Mouse (Mus musculus) Patski (cell line): Measurements from ENCODE around the gene Fgf14. TPM values are rescaled to one million over a fixed set of nuclear protein-coding genes. Genes with fewer than 3 reads are reported as not detected.
"Not testable (repeated sequence)": the region's sequence is repeated elsewhere in the genome, so short reads cannot be mapped to it uniquely, and the experiment has no call there.

Source experiments
- ATAC-seq: fragments of 100-300 bp; one replicate; pipeline ENCODE4 v1.8.0; 2021
- CTCF ChIA-PET: fragments of 350-600 bp; sonication (Branson Sonifier 250); formaldehyde crosslinking; loops from one replicate; lab custom pipeline; 2022; ENCODE audit warnings: inconsistent platforms; lab: Charles Lee
- POLR2A ChIA-PET: fragments of 350-600 bp; sonication (Branson Sonifier 250); formaldehyde crosslinking; loops from one replicate; lab custom pipeline; 2022; ENCODE audit warnings: antibody characterized with exemption, inconsistent platforms; lab: Charles Lee
- DNase-seq: peaks from one replicate; pipeline ENCODE4 v3.0.0-alpha.2; 2011; ENCODE audit warnings: low read depth, low spot score
- H3K27me3 ChIP-seq: fragments of 371-371 bp; one replicate; pipeline ENCODE4 v1.5.1; 2021
- CTCF ChIP-seq: fragments of 100-300 bp; IDR thresholded peaks from one replicate; pipeline ENCODE4 v1.5.1; 2021
- in situ Hi-C: fragments of 300-500 bp; cut with MboI; formaldehyde crosslinking; loops from 3 replicates; pipeline ENCODE4 v1.11.1; 2018; ENCODE audit warnings: low pct_unique_long_range_greater_than_20kb, mixed read lengths
- polyA plus RNA-seq: library from polyadenylated mRNA; unstranded; gene quantifications from one replicate; pipeline ENCODE4 v1.2.3, GENCODE M21; 2021

Fgf14 gene
- polyA plus RNA-seq, 1 experiment from 2014 or later = not detected

DNA sequence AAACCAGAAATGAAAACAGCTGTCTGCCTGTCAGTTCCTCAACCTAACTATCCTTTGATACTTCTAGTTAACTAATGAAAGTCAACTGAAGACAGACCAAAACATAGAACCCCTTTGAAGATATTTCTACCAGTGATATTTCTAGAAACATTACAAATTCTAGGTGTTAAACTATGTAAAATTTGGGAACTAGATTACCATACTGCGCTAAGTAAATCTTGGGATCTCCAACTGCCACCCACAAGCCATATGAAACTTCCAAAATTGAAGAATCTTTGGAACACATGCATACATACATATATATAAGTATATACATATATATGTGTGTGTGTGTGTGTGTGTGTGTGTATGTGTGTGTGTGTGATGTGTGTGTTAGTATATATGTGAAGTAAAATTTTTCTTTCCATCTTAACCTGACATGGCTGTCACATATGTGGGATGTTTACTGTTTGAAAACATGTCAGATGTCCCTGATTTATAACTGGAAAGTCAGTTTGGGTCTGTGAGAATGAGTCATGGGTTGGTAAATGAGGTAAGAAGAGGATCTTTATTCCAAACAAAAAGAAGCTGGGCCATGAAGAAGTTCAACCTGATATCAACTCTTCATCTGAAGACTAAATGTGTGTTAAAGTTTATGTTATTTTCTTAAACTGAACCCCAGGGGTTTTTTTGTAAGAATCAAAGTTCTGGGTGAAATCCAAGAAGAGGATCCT, 71.7 kb downstream of the Fgf14 start:
- ChIA-PET CTCF (no interaction called here), POLR2A (no interaction called here)
- no peak for DNase-seq
- no peak for TF ChIP-seq CTCF
- in situ Hi-C loops = no loop called here
- no peaks in the 10 kb centered on the region for H3K27me3 ChIP-seq
- ATAC-seq = no peak

DNA sequence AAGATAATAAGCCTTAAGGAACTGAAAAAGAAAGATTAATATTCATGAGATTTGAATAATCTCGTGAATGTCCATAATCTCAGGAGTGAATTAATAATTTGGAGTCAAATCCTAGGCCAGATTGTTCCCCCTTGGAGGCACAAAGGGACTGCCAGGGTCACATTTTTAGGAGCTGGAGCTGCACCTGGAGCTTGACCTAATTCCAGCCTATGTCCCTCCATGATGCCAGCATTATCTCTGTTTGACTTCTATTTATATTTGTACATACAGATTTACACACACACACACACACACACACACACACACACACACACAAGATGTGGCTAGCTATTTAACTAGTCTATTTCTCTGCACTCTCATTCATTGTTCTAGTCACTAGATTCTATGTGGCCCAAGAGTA, 100.4 kb downstream of the Fgf14 start:
- ATAC-seq (no peak), DNase-seq (no peak)
- ChIA-PET CTCF (interaction anchor here (1.3 kb wide), 1 partner anchor 36 kb away, joined by 3 read pairs; no protein-coding TSS in a partner anchor), POLR2A (no interaction called here)
- in situ Hi-C loops = no loop called here
- no peaks in the 10 kb centered on the region for H3K27me3 ChIP-seq
- no peak for TF ChIP-seq CTCF

DNA sequence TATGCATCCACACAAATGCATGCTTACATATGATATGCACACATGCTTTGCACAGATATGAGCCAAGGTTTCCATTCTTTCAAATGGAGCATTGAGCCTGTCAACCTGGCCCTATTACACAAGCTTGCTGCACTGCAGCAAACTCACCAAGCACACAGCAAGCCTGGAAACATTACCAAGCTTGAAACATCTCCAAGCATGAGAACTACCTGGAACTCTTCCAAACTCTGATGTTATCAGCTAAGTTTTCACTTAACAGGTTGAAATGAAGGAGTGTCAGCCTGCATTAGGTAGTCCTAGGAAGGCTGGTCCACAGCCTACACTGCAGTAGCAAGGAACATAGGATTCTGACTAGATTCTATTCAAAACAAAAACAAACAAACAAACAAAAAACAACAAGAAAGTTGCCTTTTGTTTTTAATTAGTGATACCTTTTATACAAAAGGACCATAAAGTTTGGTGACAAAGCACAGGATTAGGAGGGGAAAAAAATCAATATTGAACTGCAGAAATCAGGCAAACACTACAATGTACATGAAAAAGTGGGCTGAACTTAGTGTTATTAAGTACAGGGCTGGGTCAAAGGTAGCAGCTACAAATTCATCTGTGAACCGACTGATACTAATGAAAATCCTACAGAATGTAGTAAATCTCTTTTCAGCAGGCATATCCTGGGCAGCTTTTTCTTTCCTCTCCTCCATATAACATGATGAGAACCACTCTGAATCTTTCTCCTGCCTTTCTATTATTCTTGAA, 101.6 kb downstream of the Fgf14 start:
- no peak for DNase-seq
- TF ChIP-seq CTCF = no peak
- POLR2A ChIA-PET = no interaction called here
- CTCF ChIA-PET = interaction anchor here (1.3 kb wide), 1 partner anchor 37 kb away, joined by 3 read pairs; no protein-coding TSS in a partner anchor
- ATAC-seq = no peak
- in situ Hi-C loops = no loop called here
- H3K27me3 ChIP-seq = no peaks in the 10 kb centered on the region

DNA sequence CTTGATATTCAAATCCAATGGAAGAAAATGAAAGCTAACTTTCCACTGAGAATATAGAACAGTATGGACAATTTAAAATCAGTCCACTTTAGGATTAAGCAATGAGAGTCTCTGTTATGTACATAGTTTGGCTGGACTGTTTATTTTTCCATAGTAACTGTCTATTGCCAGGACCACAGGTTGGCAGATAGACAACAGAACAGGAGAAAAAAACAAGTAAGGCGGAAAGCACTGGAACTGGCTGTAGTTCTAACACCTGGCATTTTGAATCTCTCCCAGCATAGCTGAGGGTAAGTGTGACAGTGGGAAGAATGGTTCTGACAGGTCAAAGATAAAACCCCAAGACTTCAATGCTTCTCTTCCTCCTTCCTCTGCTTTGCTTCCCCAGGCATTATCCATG, 110.5 kb downstream of the Fgf14 start:
- ATAC-seq = no peak
- no peak for TF ChIP-seq CTCF
- DNase-seq = no peak
- in situ Hi-C loops = no loop called here
- ChIA-PET POLR2A (no interaction called here), CTCF (no interaction called here)
- H3K27me3 ChIP-seq = no peaks in the 10 kb centered on the region

DNA sequence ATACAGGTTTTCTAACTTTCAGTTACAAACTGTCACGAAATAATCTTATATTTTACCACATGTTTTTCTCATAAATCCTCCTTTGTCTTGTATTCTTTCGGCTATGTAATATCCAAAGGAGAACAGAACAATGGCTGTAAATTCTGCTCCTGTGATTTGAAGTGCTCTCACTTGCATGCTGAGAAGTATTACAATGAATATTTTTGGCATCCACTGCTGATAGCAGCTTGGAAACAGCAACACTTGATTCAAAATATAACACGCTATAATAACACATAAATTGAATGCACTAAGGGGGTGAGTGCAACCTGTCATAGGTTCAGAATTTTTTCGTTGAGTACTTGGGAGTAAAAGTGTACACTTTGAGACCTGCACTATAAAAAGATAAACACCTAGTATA, 115.4 kb downstream of the Fgf14 start:
- DNase-seq = no peak
- CTCF ChIA-PET = no interaction called here
- no peak for ATAC-seq
- H3K27me3 ChIP-seq = no peaks in the 10 kb centered on the region
- in situ Hi-C loops = no loop called here
- TF ChIP-seq CTCF = no peak
- POLR2A ChIA-PET = no interaction called here

DNA sequence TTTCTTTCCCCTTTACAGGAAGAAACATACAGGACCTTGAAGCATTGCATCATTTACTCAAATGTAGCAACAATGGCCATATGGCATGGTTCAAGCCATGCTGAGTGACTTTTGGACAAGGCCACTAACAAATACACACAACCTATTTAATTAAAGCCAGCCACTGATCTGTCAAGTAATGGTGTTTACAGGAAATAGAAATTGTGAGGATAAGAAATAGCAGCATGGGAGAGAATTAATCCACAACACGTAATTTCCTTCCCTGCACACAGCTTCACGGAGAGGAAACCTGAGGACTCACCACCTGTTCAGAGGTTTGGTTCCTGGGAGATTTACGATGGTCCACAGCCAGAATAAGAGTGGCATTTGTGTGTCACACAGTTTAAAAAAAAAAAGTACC, 140.8 kb downstream of the Fgf14 start:
- in situ Hi-C loops = no loop called here
- TF ChIP-seq CTCF = no peak
- ChIA-PET POLR2A (no interaction called here), CTCF (no interaction called here)
- DNase-seq = no peak
- no peak for ATAC-seq
- no peaks in the 10 kb centered on the region for H3K27me3 ChIP-seq

DNA sequence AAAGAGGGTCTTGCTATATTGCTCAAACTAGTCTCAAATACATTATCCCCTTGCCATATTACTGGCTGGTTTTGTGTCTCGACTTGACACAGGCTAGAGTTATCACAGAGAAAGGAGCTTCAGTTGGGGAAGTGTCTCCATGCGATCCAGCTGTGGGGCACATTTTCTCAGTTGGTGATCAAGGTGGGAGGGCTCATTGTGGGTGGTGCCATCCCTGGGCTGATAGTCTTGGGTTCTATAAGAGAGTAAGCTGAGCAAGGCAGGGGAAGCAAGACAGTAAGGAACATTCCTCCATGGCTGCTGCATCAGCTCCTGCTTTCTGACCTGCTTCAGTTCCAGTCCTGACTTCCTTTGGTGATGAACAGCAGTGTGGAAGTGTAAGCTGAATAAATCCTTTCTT, 141.6 kb downstream of the Fgf14 start:
- not testable (repeated sequence) for ATAC-seq, DNase-seq

DNA sequence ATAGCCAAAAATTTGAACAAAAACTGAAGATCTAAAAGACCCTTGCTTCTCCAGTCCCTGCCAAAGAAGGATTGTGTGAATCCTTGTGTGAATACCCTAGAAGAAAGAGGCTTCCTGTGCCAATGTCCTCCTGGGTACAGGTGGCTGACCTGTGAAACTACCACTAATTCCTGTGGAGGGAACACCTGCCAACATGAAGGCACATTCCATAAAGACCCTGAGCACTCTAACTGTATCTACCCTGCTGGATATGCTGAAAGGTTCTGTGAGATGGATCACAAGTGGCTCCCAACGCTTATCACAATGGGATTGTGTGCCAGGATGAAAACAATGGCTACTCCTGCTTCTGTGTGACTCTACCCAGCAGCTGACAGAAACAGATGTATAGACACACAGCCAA, 144.9 kb downstream of the Fgf14 start:
- TF ChIP-seq CTCF = no peak
- in situ Hi-C loops = no loop called here
- no peak for ATAC-seq
- no peak for DNase-seq
- no peaks in the 10 kb centered on the region for H3K27me3 ChIP-seq
- POLR2A ChIA-PET = no interaction called here
- CTCF ChIA-PET = no interaction called here

More for the DNA sequence above, 141.6 kb downstream of the Fgf14 start:
- POLR2A ChIA-PET, H3K27me3 ChIP-seq, CTCF ChIA-PET, in situ Hi-C loops: not testable (repeated sequence)

DNA sequence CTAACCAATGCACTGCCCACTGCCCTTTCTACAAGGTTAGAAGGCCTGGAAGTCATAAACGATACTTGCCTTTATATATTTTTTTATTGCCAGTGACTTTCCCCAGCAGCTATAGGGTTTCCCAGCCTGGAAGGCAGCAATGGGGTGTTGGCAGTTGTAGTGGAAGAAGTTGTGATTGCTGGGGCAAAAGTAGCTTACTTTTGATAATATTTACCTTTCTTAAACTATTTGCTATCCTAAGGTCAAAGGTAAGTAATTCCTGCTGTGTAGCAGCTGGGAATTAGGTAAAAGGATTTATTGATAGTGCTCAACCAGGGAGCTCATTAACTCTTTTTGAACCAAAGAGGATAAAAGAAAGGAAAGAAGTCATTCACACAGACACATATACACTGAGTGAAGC, 164.9 kb downstream of the Fgf14 start:
- no peaks in the 10 kb centered on the region for H3K27me3 ChIP-seq
- ATAC-seq = no peak
- ChIA-PET POLR2A (no interaction called here), CTCF (no interaction called here)
- in situ Hi-C loops = no loop called here
- no peak for TF ChIP-seq CTCF
- no peak for DNase-seq

DNA sequence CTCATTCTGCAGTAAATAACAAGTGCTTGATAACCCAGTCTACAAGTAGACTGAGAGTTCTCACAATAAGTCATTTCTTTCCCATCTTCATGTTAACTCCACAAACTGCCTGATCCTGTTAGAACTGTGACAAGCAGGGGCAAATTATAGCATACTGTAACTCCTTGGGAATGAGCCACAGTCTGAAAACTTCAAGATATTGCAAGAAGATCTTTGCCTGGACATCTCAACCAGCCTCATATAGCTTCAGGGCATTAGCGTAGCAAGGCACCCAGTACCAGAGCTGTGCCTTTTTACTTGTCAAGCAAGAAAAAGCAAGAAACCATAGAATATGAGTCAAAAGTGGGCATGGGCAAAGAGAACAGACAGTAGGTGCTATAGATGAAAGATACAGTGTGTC, 188.0 kb downstream of the Fgf14 start:
- ChIA-PET POLR2A (no interaction called here), CTCF (no interaction called here)
- DNase-seq = no peak
- H3K27me3 ChIP-seq = no peaks in the 10 kb centered on the region
- in situ Hi-C loops = no loop called here
- no peak for TF ChIP-seq CTCF
- no peak for ATAC-seq

DNA sequence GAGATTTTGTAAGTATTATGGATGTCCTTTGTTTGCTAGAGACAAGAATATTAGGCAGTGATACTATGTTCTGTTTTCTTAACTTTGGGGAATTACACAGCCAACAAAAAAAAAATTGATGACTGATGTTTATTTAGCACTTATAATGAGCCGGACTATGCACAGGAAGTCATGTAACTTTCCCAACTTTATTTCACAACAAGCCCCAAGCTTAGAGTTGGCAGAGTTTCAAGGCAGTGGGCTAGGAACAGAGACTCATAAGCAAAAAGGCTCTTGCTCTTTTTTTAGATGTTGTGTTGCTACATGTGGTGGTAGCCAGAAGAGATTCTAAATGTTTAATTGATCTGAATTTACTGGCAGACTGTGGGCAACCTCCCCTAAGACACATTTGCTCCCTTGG, 191.7 kb downstream of the Fgf14 start:
- no peak for ATAC-seq
- no peak for DNase-seq
- CTCF ChIA-PET = no interaction called here
- no peak for TF ChIP-seq CTCF
- POLR2A ChIA-PET = no interaction called here
- no peaks in the 10 kb centered on the region for H3K27me3 ChIP-seq
- in situ Hi-C loops = no loop called here
